Mouse (Mus musculus) heart, postnatal 0 days (tissue): Measurements from ENCODE around the gene Sept6.

Experiments
- CTCF ChIP-seq: IDR thresholded peaks from 2 replicates; pipeline ENCODE4 v1.5.1; 2016; ENCODE audit warnings: antibody characterized with exemption, control low read depth, low read depth
- EP300 ChIP-seq: IDR thresholded peaks from 2 replicates; pipeline ENCODE4 v1.6.1; 2016; ENCODE audit warnings: antibody characterized with exemption, low read depth

DNA sequence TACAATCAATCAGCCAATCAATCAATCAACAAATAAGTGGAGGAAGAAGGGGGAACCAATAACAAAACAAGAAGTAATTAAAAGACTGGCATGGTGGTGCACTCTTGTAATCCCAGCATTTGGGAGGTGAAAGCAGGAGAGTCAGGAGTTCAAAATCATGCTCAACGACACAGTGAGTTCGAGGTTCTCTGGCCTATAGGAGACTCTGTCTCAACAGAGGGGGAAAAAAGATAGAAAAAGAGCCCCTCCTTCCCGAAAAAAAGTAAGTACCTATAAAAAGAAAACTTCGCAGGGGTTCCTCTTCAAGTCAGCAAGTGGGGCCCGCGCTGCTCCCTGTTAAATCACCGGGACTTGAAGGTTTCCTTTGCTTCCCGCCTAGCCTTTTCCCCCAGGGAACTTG lies 117.8 kb downstream of the Sept6 start, which contains the start of the genes Ube2a and C330007P06Rik:
- no peak for TF ChIP-seq CTCF
- TF ChIP-seq EP300, result no peak
